Mouse (Mus musculus) mouse trophoblast stem cell (cell line): ENCODE results near the gene Gm10447.

Source experiments
- in situ Hi-C, 2 experiments: fragments of 300-500 bp; cut with MseI, MboI; formaldehyde crosslinking; loops; 2 replicates in 1 of 2; 3 replicates in 1 of 2; pipeline ENCODE4 v1.15.1; 2025

Gm10447 gene

DNA sequence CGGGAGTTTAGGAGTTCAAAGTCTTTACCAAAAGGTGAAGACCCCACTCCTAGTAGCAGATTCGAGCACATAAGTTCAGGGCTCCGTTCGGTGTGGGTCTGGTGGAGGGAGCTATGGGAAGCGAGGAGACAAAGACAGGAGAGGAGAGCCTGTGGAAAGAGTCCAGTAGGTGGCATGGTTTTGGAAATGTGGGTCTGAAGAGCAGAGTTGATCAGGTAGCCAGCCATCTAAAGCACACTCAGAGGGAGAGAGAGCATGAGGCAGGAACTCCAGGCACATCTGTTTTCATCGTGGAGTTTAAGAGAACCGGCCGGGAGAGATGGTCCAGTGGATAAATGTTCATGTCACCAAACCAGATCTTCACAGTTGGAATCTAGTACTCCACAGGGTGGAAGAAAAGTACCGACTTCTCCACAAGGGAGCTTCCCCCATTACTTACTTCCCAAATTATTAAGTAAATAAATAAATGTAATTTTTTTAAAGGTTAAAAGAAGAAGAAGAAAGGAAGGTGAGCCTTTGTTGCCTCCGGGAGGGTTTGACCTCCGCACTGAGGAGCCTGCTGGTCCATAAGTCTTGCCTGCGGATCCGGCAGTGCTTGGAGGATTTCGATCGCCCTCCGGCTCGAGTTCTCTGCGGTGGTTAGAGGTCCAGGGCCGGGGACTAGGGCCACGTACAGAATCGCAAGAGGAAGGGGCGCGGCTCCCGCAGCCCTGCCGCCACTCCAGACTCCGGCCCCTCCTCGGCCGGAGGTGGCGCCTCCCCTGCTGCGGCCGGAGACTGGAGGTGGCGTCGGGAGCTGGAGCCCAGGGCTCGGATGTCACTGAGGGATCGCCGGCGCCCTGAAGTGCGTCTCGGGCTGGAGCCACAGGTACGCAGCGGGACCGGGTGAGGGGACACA, at the start of gene Gm10447, which contains the start of gene Shroom1:
TSS of gene Gm10447 (minus strand) at position 637 of the 898 bp plus-strand sequence.
TSS of gene Shroom1 (plus strand) at position 732 of the 898 bp plus-strand sequence.
- in situ Hi-C loops, result no loop called here

DNA sequence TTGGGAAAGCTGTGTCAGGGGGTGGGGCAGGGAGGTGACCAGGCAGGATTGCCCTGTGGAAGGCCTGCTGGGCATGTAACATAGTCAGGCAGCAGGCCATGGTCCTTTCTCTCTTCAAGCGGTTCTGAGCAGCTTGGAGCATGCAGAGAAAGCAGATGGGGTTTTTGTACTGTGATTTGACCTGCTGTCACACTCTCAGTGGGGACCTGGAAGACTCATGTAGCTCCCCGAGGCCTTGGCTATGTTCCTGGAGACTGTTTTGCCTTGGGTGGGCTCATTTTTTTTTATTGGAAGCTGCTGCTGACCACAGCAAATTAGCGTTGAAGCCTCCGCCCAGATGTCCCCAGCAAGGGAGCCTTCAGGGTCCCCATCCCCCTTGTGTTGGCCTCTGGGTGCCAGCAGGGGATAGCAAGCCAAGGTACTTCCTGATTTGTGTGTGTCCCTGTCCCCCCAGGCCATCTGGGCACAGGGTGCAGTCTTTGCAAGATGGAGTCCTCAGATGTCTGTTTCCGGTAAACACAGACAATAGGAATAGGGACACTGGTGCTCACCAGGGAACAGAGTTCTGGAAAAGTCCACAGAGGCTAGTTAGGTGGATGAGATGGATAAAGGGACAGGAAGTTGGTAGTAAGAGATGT, 48.2 kb upstream of the Gm10447 start:
- in situ Hi-C loops, result no loop called here

- in situ Hi-C loops, result no loop called here
Measured at GRCm38 (mm10) chr11:53504376-53504775, 47.5 kb upstream of the Gm10447 start.

GRCm38 (mm10) chr11:53503738-53504137, 46.8 kb upstream of the Gm10447 start:
- in situ Hi-C loops, result no loop called here

DNA sequence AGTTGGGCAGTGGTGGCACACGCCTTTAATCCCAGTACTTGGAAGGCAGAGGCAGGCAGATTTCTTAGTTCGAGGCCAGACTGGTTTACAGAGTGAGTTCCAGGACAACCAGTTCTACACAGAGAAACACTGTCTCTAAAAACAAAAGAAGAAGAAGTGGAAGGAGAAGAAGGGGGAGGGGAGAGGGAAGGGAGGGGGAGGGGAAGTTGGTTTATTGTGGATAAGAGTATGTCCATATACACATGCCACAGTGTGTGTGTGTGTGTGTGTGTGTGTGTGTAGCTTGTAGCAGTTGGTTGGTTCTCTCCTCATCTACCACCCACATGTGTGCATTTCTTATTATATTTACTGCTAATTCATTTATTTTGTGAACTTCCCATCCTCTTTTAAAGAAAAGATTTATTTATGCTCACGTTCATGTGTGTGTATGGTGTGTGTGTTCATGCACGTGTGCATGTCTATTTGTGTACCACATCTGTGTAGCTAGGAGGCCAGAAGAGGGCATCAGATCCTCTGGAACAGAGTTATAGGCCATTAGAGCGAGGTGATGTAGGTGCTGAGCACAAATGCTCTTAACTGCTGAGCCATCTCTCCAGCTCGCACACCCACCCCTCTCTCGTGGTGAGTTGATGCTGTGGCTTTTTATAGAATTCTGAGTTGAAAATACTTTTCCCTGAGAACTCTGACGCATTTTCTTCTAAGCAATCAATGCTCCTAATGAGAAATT, 45.3 kb upstream of the Gm10447 start:
- in situ Hi-C loops, result no loop called here

GRCm38 (mm10) chr11:53500569-53500968, 43.7 kb upstream of the Gm10447 start:
- in situ Hi-C loops, result no loop called here

DNA sequence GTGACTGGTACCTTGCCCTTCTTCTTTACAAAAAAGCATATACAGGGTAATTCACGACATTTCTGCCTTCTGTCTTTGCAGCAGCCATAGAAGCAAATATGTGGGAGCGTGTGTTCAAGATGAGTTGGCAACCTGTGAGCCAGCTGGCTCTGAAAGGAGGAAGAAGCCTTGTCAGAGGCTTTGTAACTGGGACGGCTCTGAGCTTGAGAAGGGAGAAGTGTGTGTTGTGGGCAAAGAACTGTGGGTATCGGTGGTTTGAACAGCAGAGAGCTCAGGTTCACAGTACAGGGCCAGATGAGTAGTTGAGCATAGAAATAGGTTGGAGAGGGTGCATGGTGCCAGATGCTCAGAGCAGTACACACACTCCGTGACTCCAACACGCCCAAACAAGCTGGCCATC, 40.0 kb upstream of the Gm10447 start:
- in situ Hi-C loops, result no loop called here

GRCm38 (mm10) chr11:53495417-53495816, 38.5 kb upstream of the Gm10447 start:
- in situ Hi-C loops, result no loop called here

DNA sequence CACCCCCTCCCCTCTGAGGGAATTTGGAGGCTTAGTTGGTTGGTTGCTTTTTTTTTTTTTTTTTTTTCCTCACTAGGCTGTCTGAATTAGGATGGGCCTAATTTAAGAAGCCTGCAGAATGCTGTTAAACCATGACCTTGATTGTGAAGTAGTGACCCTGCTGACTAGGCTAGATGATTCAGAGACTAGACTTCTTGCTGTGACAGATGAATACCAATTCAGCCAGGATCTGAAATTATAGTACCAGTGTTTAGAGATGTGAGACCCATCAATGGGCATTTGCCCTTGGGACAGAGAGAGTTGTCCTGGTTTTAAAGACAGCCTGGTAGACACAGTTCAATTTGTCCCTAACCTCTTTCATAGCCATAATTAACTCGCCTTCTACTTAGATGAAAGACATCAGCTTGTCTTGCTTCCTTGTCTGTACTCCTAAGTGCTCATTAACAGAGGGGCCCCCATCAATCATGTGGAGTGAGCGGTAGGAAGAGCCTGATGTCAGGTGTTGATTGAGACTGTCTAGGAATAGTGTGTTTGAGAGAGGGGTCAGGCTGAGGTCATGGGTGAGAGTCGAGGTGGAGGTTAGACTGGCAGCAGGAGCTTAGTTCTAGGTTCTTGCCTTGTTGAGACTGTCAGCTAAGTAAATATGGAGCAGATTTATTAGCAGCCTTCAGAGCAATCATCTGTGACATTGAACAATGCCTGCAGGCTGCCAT, 36.5 kb upstream of the Gm10447 start:
- in situ Hi-C loops, result no loop called here

DNA sequence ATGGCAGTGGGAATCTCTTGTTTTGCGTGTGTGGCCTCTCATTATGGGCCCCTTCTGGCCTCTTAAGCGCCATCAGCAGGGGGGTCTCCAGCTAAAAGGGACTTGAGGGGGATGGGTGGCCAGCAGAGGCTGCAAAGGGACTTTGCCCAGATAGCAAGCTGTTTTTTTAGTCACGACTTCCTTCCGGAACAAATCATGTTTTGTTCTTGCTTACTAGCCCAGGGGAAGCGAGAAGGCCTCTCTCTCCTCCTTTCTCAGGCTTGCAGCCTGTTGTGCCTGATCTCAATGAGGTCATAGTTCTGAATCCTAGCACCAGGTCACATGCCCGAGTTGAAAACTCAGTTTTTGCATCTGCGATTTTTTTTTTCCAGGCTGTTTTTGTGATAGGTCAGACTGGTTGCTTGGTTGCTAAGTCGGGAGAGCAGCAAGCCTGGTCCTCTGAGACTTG, 35.1 kb upstream of the Gm10447 start:
- in situ Hi-C loops, result no loop called here

DNA sequence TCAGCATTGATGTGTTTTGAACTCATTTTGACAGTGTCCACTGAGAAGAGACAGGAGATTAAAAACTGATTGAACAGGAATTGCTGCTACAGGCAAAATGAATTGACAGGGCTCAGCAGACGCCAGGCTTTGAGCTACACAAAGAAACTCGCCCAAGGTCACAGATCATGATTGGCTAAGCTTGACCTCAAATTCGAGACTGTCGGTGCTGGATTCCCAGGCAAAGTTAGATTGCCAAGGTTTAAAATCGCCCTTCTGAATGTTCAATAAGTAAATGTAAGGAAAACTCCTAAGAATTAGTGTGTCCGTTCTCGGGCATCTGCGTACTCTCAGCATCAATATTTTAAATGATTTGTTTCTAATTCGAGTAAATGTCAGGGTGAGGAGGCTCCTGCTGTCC, 32.5 kb upstream of the Gm10447 start:
- in situ Hi-C loops, result no loop called here

DNA sequence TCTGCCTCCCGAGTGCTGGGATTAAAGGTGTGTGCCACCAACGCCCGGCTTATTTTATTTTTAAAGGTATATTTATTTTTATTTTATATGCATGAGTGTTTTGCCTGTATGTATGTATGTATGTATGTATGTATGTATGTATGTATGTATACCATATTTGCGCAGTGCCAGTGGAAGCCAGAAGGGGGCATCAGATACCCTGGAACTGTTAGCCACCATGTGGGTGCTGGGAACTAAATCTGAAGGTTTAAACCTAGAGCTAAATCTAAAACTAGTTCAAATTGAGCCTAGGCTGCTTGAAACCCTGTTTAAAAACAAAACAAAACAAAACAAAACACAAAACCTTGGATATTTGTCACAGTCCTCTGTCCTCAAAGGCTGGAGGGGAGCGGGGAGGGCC, 32.1 kb upstream of the Gm10447 start:
- in situ Hi-C loops, result no loop called here

GRCm38 (mm10) chr11:53486822-53487594, 30.1 kb upstream of the Gm10447 start:
- in situ Hi-C loops, result no loop called here

GRCm38 (mm10) chr11:53486351-53486750, 29.4 kb upstream of the Gm10447 start:
- in situ Hi-C loops, result no loop called here

DNA sequence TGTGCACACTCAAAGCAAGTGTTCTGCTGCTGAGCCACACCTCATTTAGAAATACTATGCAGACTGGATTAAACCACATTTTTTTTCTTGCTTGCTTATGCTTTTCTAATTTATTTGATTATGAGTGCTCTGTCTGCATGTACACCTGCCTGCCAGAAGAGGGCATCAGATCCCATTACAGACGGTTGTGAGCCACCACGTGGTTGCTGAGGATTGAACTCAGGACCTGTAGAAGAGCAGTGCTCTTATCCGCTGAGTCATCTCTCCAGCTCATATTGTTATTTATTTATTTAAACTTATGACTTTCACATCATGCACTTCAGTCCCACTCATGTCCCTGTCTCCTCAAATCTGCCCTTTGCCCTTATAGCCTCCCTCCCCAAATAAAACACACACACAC, 28.8 kb upstream of the Gm10447 start:
- in situ Hi-C loops, result no loop called here

- in situ Hi-C loops, result no loop called here
Measured at GRCm38 (mm10) chr11:53483159-53483891, 26.4 kb upstream of the Gm10447 start.

DNA sequence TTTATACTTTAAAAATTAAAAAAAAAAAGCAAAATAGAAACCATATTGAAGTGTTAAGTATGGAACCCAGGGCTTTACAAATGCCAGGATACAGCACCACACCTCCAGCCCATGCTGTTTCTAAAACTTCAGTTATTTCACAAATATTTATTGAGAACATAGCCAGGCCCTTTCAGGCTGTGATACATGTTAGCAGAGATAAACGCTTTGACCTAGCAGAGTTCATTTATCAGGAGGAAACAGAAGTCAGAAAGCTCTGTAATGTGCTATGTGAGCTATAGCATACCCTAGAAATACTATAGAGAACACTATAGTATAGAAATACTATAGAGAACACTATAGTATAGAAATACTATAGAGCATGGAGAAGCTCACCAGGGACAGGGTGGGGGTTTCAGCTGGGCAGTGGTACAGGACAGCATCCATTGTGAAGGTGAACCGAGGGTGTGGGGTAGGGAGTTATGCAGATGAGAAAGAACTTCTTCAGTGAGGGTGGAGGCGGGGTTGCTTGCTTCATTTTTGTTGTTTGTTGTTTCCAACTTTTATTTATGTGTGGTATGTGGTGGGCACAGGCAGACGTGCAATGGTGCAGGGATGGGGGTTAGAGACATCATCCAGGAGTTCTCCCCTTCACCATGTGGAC, 24.3 kb upstream of the Gm10447 start:
- in situ Hi-C loops, result no loop called here

GRCm38 (mm10) chr11:53479783-53480301, 22.9 kb upstream of the Gm10447 start, which contains the start of the genes Gm9945 and Sowaha:
Gene Gm9945 (plus strand): TSS chr11:53480166.
Gene Sowaha (minus strand): TSS chr11:53480274.
- in situ Hi-C loops, result no loop called here

DNA sequence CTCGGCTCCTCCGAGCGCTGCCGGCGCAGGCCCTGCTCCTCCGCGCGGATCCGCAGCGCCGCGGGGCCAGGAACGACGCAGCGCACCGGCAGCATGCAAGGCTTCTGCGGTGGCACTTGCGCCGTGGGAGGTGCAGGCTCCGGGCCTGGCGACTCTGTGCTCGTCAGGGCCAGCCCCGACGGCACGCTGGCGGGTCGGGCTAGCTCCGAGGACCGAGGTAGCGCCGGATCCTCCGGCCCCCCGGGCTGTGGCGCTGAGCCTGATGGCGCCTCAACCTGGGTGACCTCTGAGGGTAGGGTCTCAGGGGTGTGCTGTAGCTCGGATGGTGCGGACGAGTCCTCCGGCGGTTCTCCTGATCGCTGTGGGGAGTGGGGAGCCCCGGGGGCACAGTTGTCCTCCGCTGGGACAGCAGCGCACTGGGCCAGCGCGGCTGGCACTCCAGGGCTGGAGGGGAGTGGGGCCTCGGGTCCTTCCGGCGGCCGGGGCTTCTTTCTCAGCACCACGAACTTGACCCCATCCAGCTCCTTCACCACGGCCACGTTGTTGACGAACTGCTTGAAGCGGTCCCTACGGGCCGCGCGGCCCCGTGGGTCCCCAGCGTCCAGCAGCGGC, 22.4 kb upstream of the Gm10447 start:
- in situ Hi-C loops, result no loop called here
